Mouse (Mus musculus) liver, embryonic 13.5 days (tissue): ENCODE measurements around the gene Acvr1b. TPM values are rescaled to one million over a fixed set of nuclear protein-coding genes. Genes with fewer than 3 reads are reported as not detected.
A peak's percentile ranks its signal among the peaks of the same experiment; 100 is the strongest.

Source experiments
- ATAC-seq: fragments of 200-750 bp; cut with Nextera tagmentation; 2 replicates; pipeline ENCODE4 v1.8.0; 2017; ENCODE audit warnings: low read depth, mild to moderate bottlenecking, moderate number of reproducible peaks, moderate library complexity
- DNase-seq: peaks from one replicate; pipeline ENCODE4 v3.0.0; 2022
- H3K27ac ChIP-seq: fragments of 300-500 bp; sonication (generic); 2 replicates; pipeline ENCODE4 v1.5.1; 2015; ENCODE audit warnings: moderate library complexity, mild to moderate bottlenecking, inconsistent platforms
- H3K27me3 ChIP-seq: fragments of 300-500 bp; sonication (generic); 2 replicates; pipeline ENCODE4 v1.6.1; 2015; ENCODE audit warnings: mild to moderate bottlenecking, inconsistent platforms
- H3K36me3 ChIP-seq: fragments of 300-500 bp; sonication (generic); 2 replicates; pipeline ENCODE4 v1.6.1; 2015; ENCODE audit warnings: mild to moderate bottlenecking, inconsistent platforms
- H3K4me1 ChIP-seq: fragments of 300-500 bp; sonication (generic); replicated peaks from 2 replicates; pipeline ENCODE4 v1.6.1; 2015; ENCODE audit warnings: inconsistent platforms
- H3K4me2 ChIP-seq: fragments of 300-500 bp; sonication (generic); 2 replicates; pipeline ENCODE4 v1.6.1; 2015; ENCODE audit warnings: inconsistent platforms, mild to moderate bottlenecking, moderate library complexity
- H3K4me3 ChIP-seq: fragments of 300-500 bp; sonication (generic); replicated peaks from 2 replicates; pipeline ENCODE4 v1.5.1; 2015; ENCODE audit warnings: mild to moderate bottlenecking, inconsistent platforms
- H3K9ac ChIP-seq: fragments of 300-500 bp; sonication (generic); 2 replicates; pipeline ENCODE4 v1.6.1; 2015; ENCODE audit warnings: mild to moderate bottlenecking, inconsistent platforms
- H3K9me3 ChIP-seq: fragments of 300-500 bp; sonication (generic); replicated peaks from 2 replicates; pipeline ENCODE4 v1.6.1; 2016; ENCODE audit warnings: inconsistent platforms
- WGBS: fragments of 180-500 bp; shearing (Covaris S2); methylation state at CpG from one replicate; pipeline ENCODE4 v1.1.7; 2015; ENCODE audit not compliant: insufficient replicate concordance; 5-methylcytosine and 5-hydroxymethylcytosine counted together
- polyA plus RNA-seq: library from polyadenylated mRNA; unstranded; fragments of >200 nt; fragmentation: Nextera tagmentation; extraction: Ambion mirVana; gene quantifications from 2 replicates; pipeline ENCODE4 v1.2.1, GENCODE M21; 2015

Acvr1b gene
- polyA plus RNA-seq, 1 experiment from 2014 or later: 1.0 TPM

DNA sequence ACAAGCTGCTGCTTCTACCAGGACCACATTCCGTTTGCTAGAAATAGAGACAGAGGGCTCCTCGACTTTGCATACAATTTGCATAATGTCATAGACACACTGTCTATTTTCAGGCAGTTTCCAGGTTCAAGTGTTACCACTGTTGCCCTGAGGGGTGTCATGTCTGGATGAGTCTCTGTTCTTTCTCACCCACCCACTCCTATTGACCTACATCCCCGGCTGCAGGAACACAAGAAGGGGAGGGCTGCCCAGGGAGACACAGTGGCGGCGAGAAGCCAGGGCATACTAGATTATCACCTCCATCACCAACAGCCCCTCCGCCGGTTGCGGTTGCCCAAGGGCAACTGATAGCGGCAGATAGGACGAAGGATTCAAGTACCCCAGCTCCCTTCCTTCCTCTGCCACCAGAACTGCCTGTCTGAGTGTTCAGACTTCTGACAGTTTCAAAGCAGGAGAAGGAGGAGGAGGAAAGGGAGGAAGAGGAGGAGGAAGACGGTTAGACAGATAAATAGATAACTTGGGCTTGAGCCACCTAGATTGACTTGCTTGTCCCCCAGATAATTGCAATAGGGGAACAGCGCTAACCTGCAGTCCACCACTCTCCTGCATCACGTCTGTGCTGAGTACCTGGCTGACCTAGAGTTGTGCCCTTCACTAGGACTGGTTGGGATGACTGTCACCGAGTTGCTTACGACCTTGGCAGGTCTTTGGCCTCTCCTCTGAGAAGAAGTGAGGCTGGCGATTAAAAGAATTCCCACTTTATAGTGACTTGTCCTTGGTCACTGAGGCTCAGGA is 26.6 kb upstream of the Acvr1b start:
- Histone ChIP-seq H3K4me1 (peaks cover 59% of the 10 kb centered on the region), H3K9me3 (no peaks in the 10 kb centered on the region), H3K4me2 (peak overlapping the region; percentile 37), H3K36me3 (no peaks in the 10 kb centered on the region), H3K4me3 (no peak overlapping the region), H3K27me3 (peaks cover 16% of the 10 kb centered on the region), H3K9ac (no peak overlapping the region), H3K27ac (peak overlapping the region; percentile 10; the same call in 1 of the 2 replicates)
- DNase-seq (no peak), ATAC-seq (no peak)
- 6% methylated on average over 16 of the region's 16 CpGs for WGBS

DNA sequence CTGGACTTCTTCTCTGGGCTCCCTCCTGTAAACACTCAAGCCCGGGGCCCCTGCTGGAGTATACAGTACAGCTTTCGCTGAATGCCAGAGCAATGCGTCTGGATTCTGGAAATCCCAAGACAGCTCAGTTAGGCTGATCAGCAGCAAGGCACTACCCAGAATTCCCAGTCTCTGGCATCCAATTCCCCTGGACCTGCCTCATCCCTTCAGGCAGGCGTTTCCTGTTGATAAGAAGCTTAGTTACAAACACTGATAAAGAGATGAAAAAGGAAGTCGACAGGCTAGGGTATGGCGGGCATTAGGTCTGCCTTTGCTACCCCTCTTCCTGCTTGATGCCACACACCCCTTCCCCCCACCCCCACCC is 26.0 kb upstream of the Acvr1b start:
- H3K27ac ChIP-seq: peak overlapping the region; percentile 10; the same call in 1 of the 2 replicates

GRCm38 (mm10) chr15:101148604-101149003 is 25.3 kb upstream of the Acvr1b start:
- 37% methylated on average over 6 of the region's 6 CpGs for WGBS
- Histone ChIP-seq H3K27ac (no peak overlapping the region), H3K9ac (no peak overlapping the region)

More for the DNA sequence above, 26.0 kb upstream of the Acvr1b start:
- Histone ChIP-seq H3K4me3 (no peak overlapping the region), H3K36me3 (no peaks in the 10 kb centered on the region), H3K4me2 (peak overlapping the region; percentile 37), H3K9me3 (no peaks in the 10 kb centered on the region), H3K4me1 (peaks cover 54% of the 10 kb centered on the region), H3K27me3 (peaks cover 16% of the 10 kb centered on the region), H3K9ac (no peak overlapping the region)
- ATAC-seq: no peak
- DNase-seq: no peak
- 4% methylated on average over 6 of the region's 6 CpGs for WGBS

DNA sequence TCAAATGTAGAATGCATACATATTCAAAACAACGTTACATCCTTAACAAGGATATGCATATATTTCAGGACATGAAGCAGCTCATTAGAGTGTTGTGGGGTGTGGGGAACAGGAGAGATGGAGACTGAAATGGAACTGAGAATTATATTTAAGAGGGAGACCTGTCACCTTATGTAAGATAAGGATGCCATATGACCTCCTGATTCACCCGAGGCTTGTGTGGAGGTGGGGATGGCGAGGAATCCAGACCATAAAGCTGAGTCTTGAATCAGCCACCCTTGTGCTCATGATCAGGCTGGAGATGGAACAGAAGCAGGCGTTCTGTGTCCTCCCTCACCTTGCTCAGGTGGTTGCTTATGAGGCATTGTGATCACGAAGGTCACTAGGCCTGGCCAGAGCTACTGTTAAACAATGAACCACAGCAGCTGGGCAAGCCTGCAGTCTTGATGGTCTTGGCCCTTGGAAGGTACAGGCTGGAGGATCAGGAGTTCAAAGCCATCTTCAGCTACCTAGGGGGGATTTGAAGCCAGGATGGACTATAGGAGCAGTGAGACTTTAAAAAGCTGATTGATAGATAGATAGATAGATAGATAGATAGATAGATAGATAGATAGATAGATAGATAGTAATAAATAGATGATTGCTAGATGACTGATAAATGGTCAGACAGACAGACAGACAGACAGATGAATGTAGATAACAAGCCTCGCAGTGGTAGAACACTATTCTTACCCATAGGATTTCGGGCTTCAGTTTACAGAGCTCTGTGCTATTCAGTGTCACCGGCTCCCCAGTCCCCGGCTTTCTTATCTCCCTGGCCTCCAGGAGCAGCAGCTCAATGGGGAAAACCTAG is 22.2 kb upstream of the Acvr1b start:
- H3K4me3 ChIP-seq: no peak overlapping the region
- H3K27ac ChIP-seq: no peak overlapping the region
- H3K9me3 ChIP-seq: no peaks in the 10 kb centered on the region
- no peak overlapping the region for H3K4me2 ChIP-seq
- ATAC-seq (no peak), DNase-seq (no peak)
- peaks cover 28% of the 10 kb centered on the region for H3K4me1 ChIP-seq
- no peak overlapping the region for H3K9ac ChIP-seq
- H3K36me3 ChIP-seq: no peaks in the 10 kb centered on the region
- 33% methylated on average over 9 of the region's 9 CpGs for WGBS
- peaks cover 9% of the 10 kb centered on the region for H3K27me3 ChIP-seq

More at GRCm38 (mm10) chr15:101148604-101149003, 25.3 kb upstream of the Acvr1b start:
- ATAC-seq (no peak), DNase-seq (no peak)
- H3K9me3 ChIP-seq: no peaks in the 10 kb centered on the region
- H3K36me3 ChIP-seq: no peaks in the 10 kb centered on the region
- H3K4me2 ChIP-seq: no peak overlapping the region
- peaks cover 16% of the 10 kb centered on the region for H3K27me3 ChIP-seq
- peaks cover 49% of the 10 kb centered on the region for H3K4me1 ChIP-seq
- no peak overlapping the region for H3K4me3 ChIP-seq

DNA sequence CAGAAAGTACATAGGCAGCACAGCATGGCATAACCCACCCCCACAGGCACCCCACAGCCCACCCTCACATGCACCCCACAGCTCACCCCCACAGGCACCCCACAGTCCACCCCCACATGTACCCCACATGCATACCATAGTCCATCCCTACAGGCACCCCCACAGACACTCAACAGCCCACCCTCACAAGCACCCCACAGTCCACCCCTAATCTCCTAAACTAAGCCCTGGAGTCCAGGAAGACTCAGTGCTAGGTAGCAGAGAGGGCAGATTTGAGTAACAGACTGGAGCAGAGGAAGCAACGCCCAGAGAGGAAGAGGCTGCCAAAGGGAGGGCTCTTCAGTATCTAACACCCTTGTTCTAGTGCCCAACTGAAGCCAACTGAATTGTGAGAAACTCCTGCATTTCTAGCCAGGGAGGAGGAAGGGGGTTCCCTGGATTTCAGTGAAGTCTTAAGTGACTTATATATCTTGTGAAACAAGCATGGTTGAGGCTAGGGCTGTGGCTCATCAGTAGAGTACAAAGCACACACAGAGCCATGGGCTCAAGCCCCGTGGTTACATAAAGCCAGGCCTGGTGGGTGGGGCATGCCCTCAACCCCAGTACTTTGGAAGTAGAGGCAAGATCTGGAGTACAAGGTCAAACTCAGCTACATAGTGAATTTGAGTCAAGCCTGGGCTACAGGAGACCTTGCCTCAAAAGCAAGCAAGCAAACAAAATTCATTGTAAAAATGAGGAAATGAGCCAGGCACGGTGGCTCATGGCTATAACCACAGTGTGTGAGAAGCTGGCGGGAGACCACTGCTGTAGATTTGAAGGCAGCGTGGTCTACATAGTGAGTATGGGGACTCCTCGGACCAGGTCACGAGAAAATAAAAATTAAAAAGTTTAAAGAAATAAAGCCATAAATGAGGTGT is 18.9 kb upstream of the Acvr1b start:
- ATAC-seq: no peak
- Histone ChIP-seq H3K27ac (no peak overlapping the region), H3K9me3 (no peaks in the 10 kb centered on the region)

DNA sequence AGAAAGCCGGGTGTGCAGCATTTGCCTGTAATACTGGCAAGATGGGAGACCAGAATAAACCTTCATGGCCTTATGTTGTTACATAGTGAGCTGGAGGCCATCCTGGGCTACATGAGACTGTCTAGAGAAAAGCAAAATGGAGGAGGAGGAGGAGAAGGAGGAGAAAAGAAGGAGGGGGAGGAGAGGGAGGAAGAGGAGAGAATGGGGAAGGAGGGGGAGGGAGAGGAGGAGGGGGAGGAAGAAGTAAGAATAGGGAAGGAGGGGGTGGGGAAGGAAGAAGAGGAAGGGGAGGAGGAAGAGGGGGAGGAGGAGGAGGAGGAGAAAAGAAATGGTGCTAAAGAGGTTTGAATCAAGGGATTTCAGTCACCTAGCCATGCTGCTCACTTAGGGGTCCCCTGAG is 13.7 kb upstream of the Acvr1b start:
- ATAC-seq: no peak
- Histone ChIP-seq H3K36me3 (no peaks in the 10 kb centered on the region), H3K27ac (no peak overlapping the region), H3K4me3 (no peak overlapping the region), H3K4me2 (no peak overlapping the region), H3K9ac (no peak overlapping the region), H3K27me3 (no peaks in the 10 kb centered on the region), H3K9me3 (no peaks in the 10 kb centered on the region), H3K4me1 (peaks cover 9% of the 10 kb centered on the region)
- 3% methylated on average over 1 of the region's 1 CpGs for WGBS
- DNase-seq: no peak

More for the DNA sequence above, 18.9 kb upstream of the Acvr1b start:
- whole genome bisulfite sequencing: 30% methylated on average over 7 of the region's 7 CpGs
- Histone ChIP-seq H3K36me3 (no peaks in the 10 kb centered on the region), H3K4me1 (peaks cover 7% of the 10 kb centered on the region; the same call in 1 of the 2 replicates), H3K27me3 (no peaks in the 10 kb centered on the region), H3K4me2 (no peak overlapping the region), H3K9ac (no peak overlapping the region), H3K4me3 (no peak overlapping the region)
- DNase-seq: no peak

- no peak for ATAC-seq
- H3K9ac ChIP-seq: no peak overlapping the region
- H3K9me3 ChIP-seq: no peaks in the 10 kb centered on the region
- DNase-seq: no peak
- no peaks in the 10 kb centered on the region for H3K36me3 ChIP-seq
- 33% methylated on average over 7 of the region's 7 CpGs for WGBS
- no peak overlapping the region for H3K27ac ChIP-seq
- peaks cover 10% of the 10 kb centered on the region for H3K4me1 ChIP-seq
- H3K4me3 ChIP-seq: no peak overlapping the region
- no peak overlapping the region for H3K4me2 ChIP-seq
- no peaks in the 10 kb centered on the region for H3K27me3 ChIP-seq
Observed at GRCm38 (mm10) chr15:101160591-101160990, 13.3 kb upstream of the Acvr1b start.

GRCm38 (mm10) chr15:101161534-101161933 is 12.3 kb upstream of the Acvr1b start:
- Histone ChIP-seq H3K4me1 (peaks cover 16% of the 10 kb centered on the region), H3K27me3 (peaks cover 5% of the 10 kb centered on the region; the same call in 1 of the 2 replicates), H3K9me3 (no peaks in the 10 kb centered on the region), H3K36me3 (no peaks in the 10 kb centered on the region), H3K9ac (no peak overlapping the region), H3K4me3 (no peak overlapping the region), H3K27ac (no peak overlapping the region), H3K4me2 (no peak overlapping the region)
- ATAC-seq: no peak
- DNase-seq: no peak
- 63% methylated on average over 7 of the region's 7 CpGs for WGBS

- DNase-seq (no peak), ATAC-seq (no peak)
- WGBS: 71% methylated on average over 15 of the region's 15 CpGs
- Histone ChIP-seq H3K4me3 (no peak overlapping the region), H3K36me3 (no peaks in the 10 kb centered on the region), H3K27me3 (peaks cover 5% of the 10 kb centered on the region; the same call in 1 of the 2 replicates), H3K27ac (no peak overlapping the region), H3K9ac (no peak overlapping the region), H3K4me1 (peaks cover 16% of the 10 kb centered on the region), H3K4me2 (no peak overlapping the region), H3K9me3 (no peaks in the 10 kb centered on the region)
Observed at GRCm38 (mm10) chr15:101163056-101163458, 10.8 kb upstream of the Acvr1b start.

- Histone ChIP-seq H3K27me3 (peaks cover 5% of the 10 kb centered on the region; the same call in 1 of the 2 replicates), H3K27ac (no peak overlapping the region)
Observed at GRCm38 (mm10) chr15:101163854-101164253, 10.0 kb upstream of the Acvr1b start.

More at GRCm38 (mm10) chr15:101163854-101164253, 10.0 kb upstream of the Acvr1b start:
- H3K4me3 ChIP-seq: no peak overlapping the region
- H3K4me1 ChIP-seq: peaks cover 17% of the 10 kb centered on the region
- no peaks in the 10 kb centered on the region for H3K36me3 ChIP-seq
- no peak overlapping the region for H3K4me2 ChIP-seq
- DNase-seq (no peak), ATAC-seq (peak; percentile 20; the same call in 1 of the 2 replicates)
- no peaks in the 10 kb centered on the region for H3K9me3 ChIP-seq
- no peak overlapping the region for H3K9ac ChIP-seq
- 37% methylated on average over 5 of the region's 5 CpGs for WGBS
